Mouse (Mus musculus) spleen, adult 2 months (tissue): ENCODE data around the gene Ppp1r18.

Experiments
- CTCF ChIP-seq: fragments of 200-500 bp; IDR thresholded peaks from 2 replicates; pipeline ENCODE4 v1.5.1; 2011; ENCODE audit warnings: mild to moderate bottlenecking, inconsistent platforms; ENCODE audit not compliant: insufficient read depth, insufficient read length, insufficient replicate concordance; ENCODE audit errors: extremely low read depth
- POLR2A ChIP-seq: fragments of 200-500 bp; IDR thresholded peaks from 2 replicates; pipeline ENCODE4 v1.6.1; 2011; ENCODE audit warnings: low read depth, low read length, inconsistent platforms

DNA sequence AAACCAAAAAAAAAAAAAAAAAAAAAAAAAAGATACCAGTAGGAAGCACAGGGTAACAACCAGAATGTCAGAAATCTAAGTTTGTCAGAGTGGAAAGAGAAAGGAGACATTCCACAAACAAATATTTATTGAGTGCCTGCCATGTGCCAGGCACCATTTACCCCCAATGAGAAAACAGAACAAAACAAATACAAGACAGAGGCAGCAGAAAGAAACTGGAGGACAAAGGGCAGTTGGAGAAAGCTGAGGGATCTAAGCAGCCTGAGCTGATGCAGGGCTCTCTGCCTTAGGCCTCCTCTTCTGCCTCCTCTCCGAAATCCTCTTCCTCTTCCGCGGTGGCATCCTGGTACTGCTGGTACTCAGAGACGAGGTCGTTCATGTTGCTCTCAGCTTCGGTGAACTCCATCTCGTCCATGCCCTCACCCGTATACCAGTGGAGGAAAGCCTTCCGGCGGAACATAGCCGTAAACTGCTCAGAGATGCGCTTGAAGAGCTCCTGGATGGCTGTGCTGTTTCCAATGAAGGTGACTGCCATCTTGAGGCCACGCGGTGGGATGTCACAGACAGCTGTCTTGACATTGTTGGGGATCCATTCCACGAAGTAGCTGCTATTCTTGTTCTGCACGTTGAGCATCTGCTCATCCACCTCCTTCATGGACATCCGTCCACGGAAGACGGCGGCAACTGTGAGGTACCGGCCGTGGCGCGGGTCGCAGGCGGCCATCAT lies 30.5 kb upstream of the Ppp1r18 start:
- TF ChIP-seq POLR2A (no peak), CTCF (no peak)
